Mouse (Mus musculus) E14TG2a.4 (cell line): ENCODE measurements around the gene Disc1.

Source experiments
- CTCF ChIP-seq: conservative IDR thresholded peaks from 2 replicates; pipeline ENCODE4 v1.5.1; 2014; ENCODE audit warnings: low read length
- NANOG ChIP-seq: IDR thresholded peaks from 2 replicates; pipeline ENCODE4 v1.6.1; 2014; ENCODE audit warnings: borderline replicate concordance, low read length, mixed read lengths
- POU5F1 ChIP-seq: IDR thresholded peaks from 2 replicates; pipeline ENCODE4 v1.6.1; 2014; ENCODE audit warnings: low read length, borderline replicate concordance

GRCm38 (mm10) chr8:125140965-125141364, 87.0 kb downstream of the Disc1 start:
- no peak for TF ChIP-seq CTCF
- TF ChIP-seq POU5F1 = no peak
- TF ChIP-seq NANOG = no peak
